Mouse (Mus musculus): ENCODE results near the gene Adam12. TPM values are rescaled to one million over a fixed set of nuclear protein-coding genes. Genes with fewer than 3 reads are reported as not detected.

The Adam12 gene
- total RNA-seq, 1 experiment from 2014 or later: 0.05 TPM

- no peak for ATAC-seq (replicated peaks; ENCODE audit: low read depth, poor library complexity, severe bottlenecking)
Measured at GRCm38 (mm10) chr7:133951777-133952545, 280.0 kb downstream of the Adam12 start.

- no peak for ATAC-seq (replicated peaks; ENCODE audit: low read depth, poor library complexity, severe bottlenecking)
Measured at GRCm38 (mm10) chr7:133947360-133947759, 284.6 kb downstream of the Adam12 start.

- ATAC-seq (replicated peaks; ENCODE audit: low read depth, poor library complexity, severe bottlenecking): no peak
Measured at GRCm38 (mm10) chr7:133946757-133947345, 285.1 kb downstream of the Adam12 start.

GRCm38 (mm10) chr7:133946113-133946512 is 285.8 kb downstream of the Adam12 start:
- ATAC-seq (replicated peaks; ENCODE audit: low read depth, poor library complexity, severe bottlenecking): no peak

GRCm38 (mm10) chr7:133940405-133940804 is 291.5 kb downstream of the Adam12 start:
- ATAC-seq (replicated peaks; ENCODE audit: low read depth, poor library complexity, severe bottlenecking): no peak

- no peak for ATAC-seq (replicated peaks; ENCODE audit: low read depth, poor library complexity, severe bottlenecking)
Measured at GRCm38 (mm10) chr7:133937473-133937872, 294.5 kb downstream of the Adam12 start.

GRCm38 (mm10) chr7:133936377-133936776 is 295.6 kb downstream of the Adam12 start:
- no peak for ATAC-seq (replicated peaks; ENCODE audit: low read depth, poor library complexity, severe bottlenecking)

- no peak for ATAC-seq (replicated peaks; ENCODE audit: low read depth, poor library complexity, severe bottlenecking)
Measured at GRCm38 (mm10) chr7:133933378-133933777, 298.6 kb downstream of the Adam12 start.

- no peak for ATAC-seq (replicated peaks; ENCODE audit: low read depth, poor library complexity, severe bottlenecking)
Measured at GRCm38 (mm10) chr7:133931481-133931880, 300.5 kb downstream of the Adam12 start.

- no peak for ATAC-seq (replicated peaks; ENCODE audit: low read depth, poor library complexity, severe bottlenecking)
Measured at GRCm38 (mm10) chr7:133928981-133929380, 303.0 kb downstream of the Adam12 start.

- no peak for ATAC-seq (replicated peaks; ENCODE audit: low read depth, poor library complexity, severe bottlenecking)
Measured at GRCm38 (mm10) chr7:133925771-133926170, 306.2 kb downstream of the Adam12 start.

- ATAC-seq (replicated peaks; ENCODE audit: low read depth, poor library complexity, severe bottlenecking): no peak
Measured at GRCm38 (mm10) chr7:133923994-133924393, 308.0 kb downstream of the Adam12 start.

GRCm38 (mm10) chr7:133921291-133921690 is 310.7 kb downstream of the Adam12 start:
- ATAC-seq (replicated peaks; ENCODE audit: low read depth, poor library complexity, severe bottlenecking): no peak

- no peak for ATAC-seq (replicated peaks; ENCODE audit: low read depth, poor library complexity, severe bottlenecking)
Measured at GRCm38 (mm10) chr7:133920724-133921123, 311.2 kb downstream of the Adam12 start.

GRCm38 (mm10) chr7:133919918-133920317 is 312.0 kb downstream of the Adam12 start:
- ATAC-seq (replicated peaks; ENCODE audit: low read depth, poor library complexity, severe bottlenecking): 0 out of 2 replicates have a peak, but pooled peaks have one; percentile 40

GRCm38 (mm10) chr7:133919306-133919705 is 312.6 kb downstream of the Adam12 start:
- ATAC-seq (replicated peaks; ENCODE audit: low read depth, poor library complexity, severe bottlenecking): no peak

GRCm38 (mm10) chr7:133916230-133916629 is 315.7 kb downstream of the Adam12 start:
- ATAC-seq (replicated peaks; ENCODE audit: low read depth, poor library complexity, severe bottlenecking): peak; percentile 54; the same call in 1 of the 2 replicates

- ATAC-seq (replicated peaks; ENCODE audit: low read depth, poor library complexity, severe bottlenecking): no peak
Measured at GRCm38 (mm10) chr7:133911881-133912280, 320.1 kb downstream of the Adam12 start.

GRCm38 (mm10) chr7:133909833-133910375 is 322.0 kb downstream of the Adam12 start:
- ATAC-seq (replicated peaks; ENCODE audit: low read depth, poor library complexity, severe bottlenecking): no peak

- no peak for ATAC-seq (replicated peaks; ENCODE audit: low read depth, poor library complexity, severe bottlenecking)
Measured at GRCm38 (mm10) chr7:133908966-133909365, 323.0 kb downstream of the Adam12 start.

- ATAC-seq (replicated peaks; ENCODE audit: low read depth, poor library complexity, severe bottlenecking): no peak
Measured at GRCm38 (mm10) chr7:133899391-133899790, 332.6 kb downstream of the Adam12 start.
